Mouse (Mus musculus): ENCODE results near the gene Slco3a1.
"Not testable (repeated sequence)": the region's sequence is repeated elsewhere in the genome, so short reads cannot be mapped to it uniquely, and the experiment has no call there.

Gene Slco3a1

DNA sequence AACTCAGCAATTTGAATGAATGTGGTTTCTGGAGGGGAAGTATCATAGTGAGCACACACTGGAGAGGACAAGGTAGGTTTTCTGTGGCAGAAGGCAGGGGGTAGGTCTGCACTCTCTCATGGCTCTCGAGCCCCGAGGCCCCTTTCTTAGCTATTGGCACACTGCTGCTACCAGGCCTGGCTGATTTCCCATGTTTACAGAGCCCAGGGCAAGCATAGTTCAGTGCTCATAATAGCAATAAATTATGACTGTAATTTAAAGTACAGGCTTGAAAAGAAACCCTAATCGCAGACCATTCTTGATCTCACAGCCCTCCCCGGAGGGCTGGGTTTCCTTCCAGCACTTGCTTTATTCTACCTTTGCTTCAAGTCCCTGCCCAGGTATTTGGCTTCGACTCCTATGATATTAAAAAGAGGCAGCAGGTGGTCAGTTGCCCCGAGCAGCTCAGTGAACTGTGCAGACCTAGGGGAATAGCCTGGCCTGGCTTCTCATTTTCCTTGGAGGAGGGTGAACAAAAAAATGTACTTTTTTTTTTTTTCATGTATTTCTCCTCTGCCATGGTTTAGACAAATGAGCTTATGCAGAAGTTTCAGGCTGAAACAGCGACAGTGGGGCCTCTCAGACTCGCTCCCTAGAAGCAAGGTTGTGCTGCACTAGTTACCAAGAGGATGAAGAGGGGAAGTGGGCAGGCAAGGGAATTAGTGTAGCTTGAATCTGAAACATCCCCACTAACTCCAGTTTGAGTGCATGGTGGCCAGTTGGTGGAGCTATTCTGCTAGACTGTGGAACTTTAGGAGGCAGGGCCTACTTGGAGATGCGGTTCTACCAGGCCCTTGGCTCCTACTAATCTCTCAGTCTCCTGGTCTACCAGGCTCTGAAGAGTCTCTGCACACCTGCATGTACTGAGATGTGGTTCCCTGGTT lies 130.4 kb downstream of the Slco3a1 start:
- DNase-seq, result peak; percentile 72 to 81

- no peak for DNase-seq
These were observed 131.3 kb downstream of the Slco3a1 start for GRCm38 (mm10) chr7:74423316-74423715.

GRCm38 (mm10) chr7:74422731-74423130 lies 131.8 kb downstream of the Slco3a1 start:
- no peak for DNase-seq

DNA sequence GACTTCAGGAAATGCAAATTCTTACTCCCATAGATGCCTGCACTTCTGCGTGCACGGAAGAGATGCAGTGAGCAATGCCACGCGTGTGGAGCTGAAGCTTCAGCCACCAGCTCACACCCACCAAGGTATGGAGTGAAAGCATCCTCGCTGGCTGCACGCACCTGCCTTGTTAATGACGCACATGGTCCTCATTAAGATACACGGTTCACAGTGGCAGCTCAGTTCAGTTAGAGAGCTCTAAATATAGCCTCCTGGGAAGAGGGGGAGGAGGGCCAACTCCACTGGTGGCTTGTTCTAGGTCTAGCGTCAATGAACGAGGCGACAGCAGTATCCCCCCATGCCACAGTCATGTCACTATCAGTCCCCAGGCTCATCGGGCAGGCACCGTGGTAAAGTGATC lies 132.6 kb downstream of the Slco3a1 start:
- DNase-seq, result peak; percentile 20 to 58

DNA sequence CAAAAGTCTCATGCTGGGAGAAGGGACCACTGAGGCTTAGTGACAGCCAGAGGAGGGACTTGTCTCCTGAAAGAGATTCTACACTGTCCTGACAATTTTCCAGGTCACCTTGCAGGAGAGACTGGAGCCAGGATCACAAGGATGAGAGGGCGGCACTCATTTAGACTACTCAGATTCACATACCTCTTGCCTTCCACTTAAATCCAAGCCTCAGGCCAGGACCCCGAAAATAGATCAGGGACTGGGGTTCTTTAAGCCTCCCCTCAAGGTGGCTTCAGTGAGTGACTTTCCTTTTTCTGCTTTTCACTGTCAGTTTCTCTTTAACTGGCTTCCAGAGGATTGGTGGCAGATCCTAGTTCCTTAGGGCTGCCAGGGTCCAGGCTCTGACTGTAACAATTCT lies 133.0 kb downstream of the Slco3a1 start:
- no peak for DNase-seq

- DNase-seq, result peak; percentile 20 to 56
These were observed 134.9 kb downstream of the Slco3a1 start for GRCm38 (mm10) chr7:74419706-74420105.

- no peak for DNase-seq
These were observed 137.6 kb downstream of the Slco3a1 start for GRCm38 (mm10) chr7:74417009-74417408.

DNA sequence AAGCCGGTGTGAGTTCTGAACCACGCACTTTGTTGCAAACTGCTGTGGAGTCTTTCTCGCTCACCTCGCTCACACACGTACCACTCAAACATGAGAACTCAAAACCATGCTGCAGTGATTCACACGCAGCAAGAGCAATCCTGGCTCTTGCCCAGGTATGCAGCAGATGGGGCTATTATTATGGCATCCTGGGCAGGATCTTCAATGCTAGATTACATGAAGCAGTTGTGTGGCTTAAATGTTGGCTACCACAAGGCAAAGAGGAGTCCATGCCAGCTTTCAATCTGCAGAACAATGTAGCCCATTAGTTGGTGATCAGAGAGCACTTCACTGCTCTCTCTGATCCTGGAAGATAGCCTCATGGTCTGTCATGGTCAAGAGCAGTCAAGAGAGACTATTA lies 139.3 kb downstream of the Slco3a1 start:
- DNase-seq, result no peak

- DNase-seq, result no peak
These were observed 140.6 kb downstream of the Slco3a1 start for GRCm38 (mm10) chr7:74413738-74414716.

DNA sequence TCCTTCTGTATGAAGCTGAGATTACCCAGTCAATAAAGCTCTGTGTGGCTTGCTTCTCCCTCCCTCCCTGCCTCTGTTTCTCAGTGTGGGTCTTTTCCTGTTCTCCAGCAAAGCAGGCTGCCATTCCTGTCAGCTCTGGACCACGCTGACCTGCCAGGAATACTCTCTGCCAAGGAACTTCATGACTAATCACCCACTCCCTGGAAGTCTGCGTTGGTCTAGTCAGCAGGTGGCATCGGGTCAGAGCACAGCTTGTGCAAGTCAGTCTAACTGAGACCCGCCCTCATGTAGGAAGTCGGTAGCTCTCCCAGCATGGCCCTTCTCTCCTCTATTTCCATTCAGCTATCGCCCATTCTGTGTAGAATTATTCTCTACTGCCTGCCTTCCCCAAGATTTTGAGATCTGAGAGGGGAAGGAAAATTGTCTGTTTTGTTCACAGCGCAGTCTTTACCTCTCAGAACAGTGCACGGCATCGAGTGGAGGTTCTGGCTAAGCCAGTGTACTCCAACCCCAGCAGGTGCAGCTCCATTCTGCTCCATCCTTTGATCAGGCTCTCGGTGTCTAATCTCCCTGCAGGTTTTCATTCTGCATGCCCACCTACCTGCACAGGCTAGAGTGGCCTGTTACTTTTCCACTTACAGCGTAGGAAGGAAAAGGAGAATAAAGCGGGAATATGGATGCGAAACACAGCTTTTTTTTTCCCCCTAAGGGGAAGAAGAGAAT lies 145.8 kb downstream of the Slco3a1 start:
- peak; percentile 62 to 89 for DNase-seq

DNA sequence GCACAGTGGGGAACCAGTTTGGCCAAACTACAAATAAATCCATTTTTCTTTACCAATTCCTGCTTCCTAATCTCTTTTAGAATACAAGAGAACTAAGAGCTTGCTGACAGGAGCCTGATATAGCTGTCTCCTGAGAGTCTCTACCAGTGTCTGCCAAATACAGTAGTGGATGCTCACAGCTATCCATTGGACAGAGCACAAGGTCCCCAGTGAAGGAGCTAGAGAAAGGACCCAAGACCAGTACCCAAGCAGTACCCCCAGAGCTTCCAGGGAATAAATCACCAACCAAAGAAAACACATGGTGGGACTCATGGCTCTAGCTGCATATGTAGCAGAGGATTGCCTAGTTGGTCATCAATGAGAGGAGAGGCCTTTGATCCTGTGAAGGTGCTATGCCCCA lies 146.7 kb downstream of the Slco3a1 start:
- DNase-seq, result not testable (repeated sequence)

DNA sequence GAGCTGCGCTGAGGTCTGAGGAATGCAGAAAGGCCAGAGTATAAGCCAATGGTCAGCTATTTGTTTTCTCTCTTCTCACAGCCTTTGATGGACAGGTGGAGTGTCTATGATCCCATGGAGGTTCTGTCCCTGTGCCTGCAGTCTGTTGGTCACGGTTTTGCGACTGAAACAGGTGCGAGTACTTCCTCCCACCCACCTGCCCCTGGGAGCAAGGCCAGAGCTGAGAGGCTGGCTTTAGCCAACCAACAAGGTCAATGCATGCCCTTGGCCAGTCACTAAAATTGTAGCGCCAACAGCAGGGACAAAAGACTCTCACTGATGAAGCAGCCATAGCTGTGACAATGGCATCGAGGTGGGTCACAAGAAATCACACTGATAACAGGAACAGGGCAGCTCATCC lies 154.9 kb downstream of the Slco3a1 start:
- peak; percentile 39 to 83 for DNase-seq

DNA sequence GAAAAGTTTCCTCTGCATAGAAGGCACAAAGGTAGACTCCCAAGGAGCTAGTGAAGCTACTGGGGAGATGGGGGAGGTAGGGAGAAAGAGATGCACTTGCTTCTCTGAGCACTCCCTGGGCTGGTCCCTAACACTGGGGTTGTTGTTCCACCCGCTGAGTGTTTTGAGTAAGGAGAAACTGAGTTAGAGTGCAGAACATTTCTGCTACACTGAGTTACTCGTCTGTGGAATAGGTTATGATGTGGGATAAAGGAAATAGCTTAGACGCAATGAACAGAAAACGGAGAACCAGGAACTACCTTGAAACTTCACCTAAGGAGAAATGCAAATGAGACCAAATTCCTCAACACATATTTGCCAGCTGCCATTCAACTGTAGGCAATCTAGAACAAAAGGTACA lies 155.4 kb downstream of the Slco3a1 start:
- DNase-seq, result no peak

DNA sequence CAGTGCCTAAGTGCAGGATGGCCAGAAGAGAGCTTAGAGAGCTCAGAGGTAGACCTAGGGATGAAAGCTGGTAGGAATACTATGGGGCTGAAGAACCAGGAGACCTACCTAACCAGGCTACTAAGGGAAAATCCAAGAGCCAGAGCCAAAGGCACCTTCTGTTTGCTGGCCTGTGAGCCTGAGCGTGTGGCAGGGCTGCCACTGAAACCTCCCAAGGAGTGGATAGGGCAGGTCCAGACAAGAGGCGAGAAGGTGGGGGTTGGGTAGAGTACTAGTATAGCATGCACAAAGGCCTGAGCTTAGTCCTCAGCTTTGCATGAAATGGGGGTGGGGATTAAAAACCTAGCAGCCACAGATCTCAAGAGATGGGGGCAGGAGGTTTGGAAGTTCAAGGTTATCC lies 156.3 kb downstream of the Slco3a1 start:
- DNase-seq, result no peak

DNA sequence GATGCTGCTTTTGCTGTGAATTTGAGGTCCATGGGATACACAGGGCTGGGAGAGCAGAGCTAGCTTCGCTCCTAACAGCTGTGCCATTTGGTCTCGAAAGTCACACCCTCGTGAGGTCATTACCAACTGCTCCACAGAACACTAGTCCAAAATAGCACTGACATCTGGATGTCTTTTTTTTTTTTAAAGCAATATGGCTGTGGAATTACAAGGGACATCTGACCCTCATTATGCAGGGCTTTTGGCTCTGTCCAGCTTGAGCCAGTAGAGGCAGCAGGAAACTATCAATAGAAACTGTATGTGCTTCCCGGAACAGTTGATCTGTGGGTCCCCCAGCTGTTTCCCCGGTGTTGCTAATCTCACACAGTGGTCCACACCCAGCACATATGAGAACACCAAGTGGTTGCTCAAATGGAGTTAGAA lies 163.1 kb downstream of the Slco3a1 start:
- no peak for DNase-seq

GRCm38 (mm10) chr7:74389570-74389969 lies 165.0 kb downstream of the Slco3a1 start:
- DNase-seq, result no peak

DNA sequence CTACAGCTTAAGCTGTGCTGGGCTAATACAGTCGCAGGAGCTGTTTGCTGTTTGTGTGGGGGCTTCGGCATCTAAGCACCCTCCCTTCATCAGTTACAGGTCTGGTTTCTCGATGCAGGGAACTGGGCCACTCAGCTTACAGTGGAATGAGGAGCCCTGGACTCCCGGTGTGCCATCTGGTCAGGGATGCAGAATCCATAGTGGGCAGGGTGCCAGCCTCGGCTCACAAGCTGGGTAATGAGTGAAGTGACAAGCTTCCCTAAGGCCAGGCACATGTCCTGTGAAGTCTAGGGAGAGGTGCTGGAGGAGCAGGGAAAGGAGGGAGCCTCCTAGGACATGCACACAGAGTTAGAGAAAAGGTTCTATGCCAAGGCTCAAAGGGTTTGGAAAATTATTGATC lies 168.3 kb downstream of the Slco3a1 start:
- DNase-seq, result peak; percentile 72 to 75

DNA sequence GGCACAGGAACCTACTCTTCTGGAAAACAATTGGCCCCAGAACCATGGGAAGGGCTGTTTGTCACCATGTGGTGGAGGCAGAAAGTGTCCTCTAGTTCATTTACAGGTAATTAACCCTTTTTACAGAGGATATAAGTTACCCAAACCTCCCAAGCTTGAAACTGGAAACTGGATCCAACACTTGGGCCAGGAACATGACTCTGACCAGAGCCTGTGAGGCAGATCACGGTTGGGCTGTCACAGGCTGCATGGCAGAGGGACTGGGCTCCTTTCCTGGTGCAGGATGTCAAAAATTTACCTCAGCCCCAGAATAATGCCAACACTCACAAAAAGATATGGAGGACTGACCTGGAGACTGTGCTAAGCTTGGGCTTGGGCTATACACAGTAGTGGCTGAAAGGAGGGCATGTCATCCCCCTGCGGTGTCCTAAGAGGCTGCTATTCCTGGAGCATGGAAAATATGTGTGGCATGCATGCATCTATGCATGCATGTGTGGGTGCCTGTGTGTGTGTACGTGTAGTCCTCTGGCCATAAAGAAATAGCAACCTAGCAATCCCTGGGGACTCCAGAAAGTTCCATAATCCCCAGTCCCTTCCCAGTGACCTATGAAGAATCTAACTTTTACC lies 171.4 kb downstream of the Slco3a1 start:
- DNase-seq, result no peak

DNA sequence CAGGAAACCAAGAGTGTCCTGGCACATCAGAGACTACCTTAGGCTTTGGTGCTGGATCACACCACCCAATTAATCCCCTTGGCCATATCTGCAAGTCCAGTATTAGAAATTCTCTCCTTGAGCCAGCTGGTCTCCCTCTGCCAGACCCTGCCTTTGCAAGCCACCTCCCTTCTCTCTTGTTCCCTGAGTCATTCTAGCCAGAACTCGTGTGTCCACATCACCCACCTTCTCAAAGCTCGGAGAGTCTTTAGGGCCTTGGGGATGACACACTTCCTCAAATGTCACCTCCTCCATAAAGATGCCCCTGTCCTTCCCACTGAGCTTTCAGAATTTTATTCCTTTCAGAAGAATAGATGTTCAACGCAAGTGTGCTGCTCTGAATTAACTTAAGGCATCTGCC lies 172.3 kb downstream of the Slco3a1 start:
- DNase-seq, result no peak

DNA sequence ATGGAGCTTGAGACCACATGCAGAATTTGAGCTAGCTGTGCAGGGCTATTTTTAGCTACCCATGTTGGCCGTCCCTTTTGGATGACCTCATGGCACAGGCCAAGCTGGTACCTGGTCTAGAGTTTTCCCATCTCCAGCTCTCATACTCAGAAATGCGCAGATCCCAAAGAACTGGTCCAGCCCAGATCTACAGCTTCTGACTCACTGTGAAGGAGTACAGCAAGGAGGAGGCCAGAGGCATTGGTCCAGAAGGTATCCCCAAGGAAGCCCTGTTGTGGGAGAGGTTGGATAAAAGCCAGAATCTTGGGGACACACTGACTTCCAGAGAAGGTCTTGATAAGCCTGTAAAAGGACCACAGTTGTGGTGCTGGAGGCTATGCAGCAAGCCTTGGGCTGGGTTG lies 172.7 kb downstream of the Slco3a1 start:
- peak; percentile 21 to 74 for DNase-seq

- DNase-seq, result peak in 1 of 2 experiments; percentile 60
These were observed 173.5 kb downstream of the Slco3a1 start for GRCm38 (mm10) chr7:74381051-74381450.

DNA sequence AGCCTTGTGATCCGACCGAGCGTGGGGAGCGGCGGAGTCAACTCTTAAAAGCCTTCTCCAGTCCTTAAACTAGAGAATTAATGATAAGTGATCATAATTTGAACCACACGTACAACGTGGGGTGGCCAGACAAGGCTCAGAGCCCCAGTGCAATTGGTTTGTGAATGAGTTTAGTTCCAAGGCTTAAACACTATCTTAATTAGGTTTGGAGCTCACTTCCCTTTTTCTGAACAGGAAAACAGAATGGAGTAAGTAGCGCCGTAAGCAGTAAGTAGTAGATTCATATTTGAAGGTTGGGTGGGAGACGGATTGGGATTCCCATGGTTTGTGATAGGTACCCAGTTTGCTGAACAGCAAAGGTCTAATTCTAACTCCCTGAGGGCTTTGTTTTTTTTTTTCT lies 176.7 kb downstream of the Slco3a1 start:
- DNase-seq, result no peak

Data from kidney, postnatal 25 days (tissue).